Mouse (Mus musculus) cerebellum, postnatal 4 days (tissue): ENCODE data around the gene Fbn1.

Experiments used
- DNase-seq, 2 experiments: peaks; one replicate each; pipeline ENCODE4 v3.0.0; 2022; ENCODE audit warnings: low spot score in 2 of 2, mixed read lengths in 1 of 2

The Fbn1 gene

DNA sequence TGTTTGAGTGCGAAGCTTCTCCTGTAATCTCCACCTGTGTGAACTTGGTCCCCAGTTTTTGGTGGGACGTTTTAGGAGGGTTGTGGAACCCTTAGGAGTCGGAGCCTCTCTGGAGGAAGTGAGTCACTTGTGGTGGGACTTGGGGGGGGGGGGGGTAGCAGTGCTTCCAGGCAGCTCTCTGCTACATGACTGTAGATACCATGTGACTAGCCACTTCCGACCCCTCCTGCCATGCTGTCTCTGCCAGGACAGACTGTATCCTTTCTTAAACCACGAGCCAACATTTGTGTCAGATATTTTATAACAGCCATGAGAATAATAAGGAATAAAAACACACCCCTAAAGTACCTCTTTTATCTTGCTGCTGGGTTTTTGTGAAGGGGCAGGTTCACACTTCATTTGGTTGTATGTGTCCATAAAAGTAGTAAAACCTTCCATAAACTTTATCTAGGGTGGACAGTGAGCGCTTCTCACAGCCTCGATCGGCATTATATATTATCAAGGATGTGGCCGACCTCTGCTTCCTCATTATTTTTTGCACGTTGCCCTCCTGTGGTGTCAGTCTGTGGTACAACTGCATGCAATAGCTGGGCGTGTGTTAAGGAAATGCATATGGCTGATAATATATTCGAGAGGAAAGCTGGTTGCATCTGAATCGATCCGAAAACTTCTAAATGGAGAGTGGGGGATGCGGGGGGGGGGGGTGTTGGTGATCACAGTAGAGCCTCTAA lies 51.6 kb downstream of the Fbn1 start:
- DNase-seq = no peak

GRCm38 (mm10) chr2:125454781-125455180 lies 53.0 kb downstream of the Fbn1 start:
- no peak for DNase-seq

- no peak for DNase-seq
These were observed 55.3 kb downstream of the Fbn1 start for GRCm38 (mm10) chr2:125452369-125453097.

DNA sequence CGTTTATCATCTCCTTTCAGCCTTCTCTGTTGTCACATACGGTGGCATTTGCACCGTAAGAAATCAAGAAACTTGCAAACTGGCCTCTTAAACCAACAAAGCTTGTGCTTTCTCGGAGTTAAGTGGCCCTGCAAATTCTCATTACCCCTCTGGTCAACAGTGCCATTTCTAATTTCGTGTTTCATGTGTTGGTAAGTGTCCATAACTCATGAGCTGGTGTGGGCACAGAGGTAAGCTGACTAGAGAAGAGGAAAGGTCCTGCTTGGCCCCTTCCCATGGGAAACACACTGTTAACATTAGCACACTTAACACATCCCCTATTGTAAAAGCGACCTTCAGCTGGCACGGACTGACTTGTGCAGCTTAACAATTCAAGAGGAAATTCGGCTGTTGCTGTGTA lies 58.4 kb downstream of the Fbn1 start:
- no peak for DNase-seq

DNA sequence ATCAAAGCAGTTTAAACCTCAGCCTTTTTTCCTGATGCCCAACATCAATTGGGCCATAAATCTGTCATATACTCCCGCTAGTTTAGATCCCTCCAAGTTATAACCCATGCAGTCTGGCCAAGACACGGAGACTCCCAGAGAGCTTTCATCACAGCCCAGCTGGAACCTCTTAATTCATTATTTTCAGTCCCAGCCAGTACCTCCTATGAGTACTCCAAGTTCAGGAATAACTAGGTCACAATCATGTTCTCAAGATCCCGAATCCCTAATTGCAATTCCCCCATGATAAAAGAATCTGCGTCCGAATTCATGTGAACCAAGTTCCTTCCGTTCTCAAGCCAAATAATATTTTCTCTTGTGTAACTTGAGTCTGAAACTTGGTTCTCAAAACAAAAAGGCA lies 58.9 kb downstream of the Fbn1 start:
- no peak for DNase-seq

DNA sequence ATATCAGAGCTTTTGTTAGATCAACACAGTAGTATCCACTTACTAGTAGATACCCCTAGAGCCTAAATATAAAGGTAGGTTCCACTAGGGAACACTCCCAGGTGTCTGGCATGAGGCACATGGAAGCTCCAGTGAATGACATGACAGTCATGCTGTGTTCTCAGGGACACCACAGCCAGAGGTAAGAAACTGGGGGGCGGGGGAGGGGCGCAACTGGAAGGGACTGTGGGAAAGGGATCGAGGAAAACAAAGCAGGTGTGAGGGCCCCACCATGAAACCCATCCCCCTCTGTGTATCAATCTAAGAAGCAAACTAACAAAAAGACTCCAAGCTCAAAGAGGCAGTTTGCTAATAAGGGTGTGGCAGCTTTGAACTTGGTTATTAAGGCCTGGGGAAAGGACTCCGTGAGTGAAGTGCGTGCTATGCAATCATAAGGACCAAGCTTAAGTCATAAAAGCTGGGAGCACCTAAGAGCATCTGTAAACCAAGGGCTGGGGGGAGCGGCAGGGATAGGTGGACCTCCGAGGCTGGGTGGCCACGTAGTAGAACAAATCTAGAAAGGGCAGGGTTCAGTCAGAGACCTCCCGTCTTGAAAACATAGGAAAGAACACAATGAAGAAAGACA lies 60.4 kb downstream of the Fbn1 start:
- no peak for DNase-seq

DNA sequence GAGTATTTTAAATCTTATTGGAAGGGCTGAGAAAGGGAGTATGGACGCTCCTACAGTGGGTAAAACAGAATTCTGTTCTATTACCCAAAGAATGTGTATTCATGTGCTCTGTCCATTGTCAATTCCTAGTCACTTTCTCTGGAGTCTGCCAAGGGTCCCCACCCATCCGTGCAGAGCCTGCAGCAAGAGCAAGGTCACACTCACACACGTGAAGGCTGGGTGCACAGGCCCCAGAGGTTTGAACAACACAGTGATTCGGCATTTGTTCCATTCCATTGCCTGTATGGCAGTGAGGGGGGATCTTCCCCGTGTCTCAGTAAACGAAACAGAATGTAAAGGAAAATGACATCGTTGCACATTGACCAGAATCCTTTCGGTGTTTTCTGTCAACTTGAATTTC lies 69.4 kb downstream of the Fbn1 start:
- DNase-seq = no peak

GRCm38 (mm10) chr2:125436240-125436639 lies 71.6 kb downstream of the Fbn1 start:
- DNase-seq = no peak

GRCm38 (mm10) chr2:125433524-125433923 lies 74.3 kb downstream of the Fbn1 start:
- no peak for DNase-seq

DNA sequence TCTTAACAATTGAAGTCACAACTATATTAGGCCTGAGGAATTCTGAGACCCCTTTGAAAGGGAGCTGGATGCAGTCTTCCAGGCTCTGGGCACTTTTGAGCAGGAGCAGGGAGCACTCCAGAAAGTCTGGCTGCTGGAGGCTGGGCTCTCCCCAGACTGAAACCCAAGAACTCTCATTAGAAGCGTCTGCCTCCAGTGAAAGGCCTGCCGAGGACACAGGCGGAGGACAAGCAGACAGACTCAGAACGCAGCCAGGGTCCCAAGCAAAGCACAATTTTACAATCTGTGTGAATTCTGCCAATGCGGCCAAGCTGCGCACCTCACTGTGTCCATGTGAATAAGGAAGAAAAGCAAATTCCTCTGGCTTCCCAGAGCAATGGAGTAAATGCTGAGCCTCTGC lies 76.3 kb downstream of the Fbn1 start:
- no peak for DNase-seq

- no peak for DNase-seq
These were observed 78.9 kb downstream of the Fbn1 start for GRCm38 (mm10) chr2:125428811-125429438.

DNA sequence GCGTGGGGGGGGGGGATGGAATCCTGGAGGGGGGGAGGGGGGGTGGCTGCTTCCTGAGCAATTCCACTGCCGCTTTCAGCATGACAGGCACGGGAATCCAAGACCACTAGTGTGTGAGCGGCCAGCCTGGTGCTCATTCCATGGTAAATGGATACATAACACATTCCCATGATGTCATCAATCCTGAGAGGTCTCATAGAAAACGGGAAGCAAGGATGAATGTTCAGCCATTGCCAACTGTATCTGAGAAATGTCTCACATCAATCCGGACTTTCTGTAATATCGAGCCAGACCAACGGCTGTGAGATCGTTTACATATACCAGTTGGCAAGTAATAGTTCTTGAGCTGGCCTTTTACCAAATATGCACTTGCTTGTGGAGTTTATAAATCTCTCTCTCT lies 87.2 kb downstream of the Fbn1 start:
- DNase-seq = no peak

DNA sequence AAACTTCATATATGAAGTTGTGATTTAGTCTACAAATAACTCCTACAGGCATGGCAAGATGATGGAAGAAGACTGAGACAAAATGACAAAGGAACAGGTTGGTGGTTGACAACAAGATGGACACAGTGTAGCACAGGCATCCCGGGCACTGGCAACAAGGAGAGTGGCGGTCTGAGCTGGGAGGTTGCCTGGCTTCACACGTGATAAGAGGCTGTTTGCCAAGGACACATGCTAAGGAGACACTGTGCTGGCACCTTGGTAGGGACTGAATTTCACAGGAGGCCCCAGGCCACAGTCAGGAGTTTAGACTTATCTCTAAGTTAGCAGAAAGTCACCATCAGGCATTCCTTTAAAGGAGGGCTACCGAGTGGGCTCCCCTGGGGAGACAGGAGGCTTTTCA lies 88.1 kb downstream of the Fbn1 start:
- no peak for DNase-seq

- no peak for DNase-seq
These were observed 89.2 kb downstream of the Fbn1 start for GRCm38 (mm10) chr2:125418546-125418945.

DNA sequence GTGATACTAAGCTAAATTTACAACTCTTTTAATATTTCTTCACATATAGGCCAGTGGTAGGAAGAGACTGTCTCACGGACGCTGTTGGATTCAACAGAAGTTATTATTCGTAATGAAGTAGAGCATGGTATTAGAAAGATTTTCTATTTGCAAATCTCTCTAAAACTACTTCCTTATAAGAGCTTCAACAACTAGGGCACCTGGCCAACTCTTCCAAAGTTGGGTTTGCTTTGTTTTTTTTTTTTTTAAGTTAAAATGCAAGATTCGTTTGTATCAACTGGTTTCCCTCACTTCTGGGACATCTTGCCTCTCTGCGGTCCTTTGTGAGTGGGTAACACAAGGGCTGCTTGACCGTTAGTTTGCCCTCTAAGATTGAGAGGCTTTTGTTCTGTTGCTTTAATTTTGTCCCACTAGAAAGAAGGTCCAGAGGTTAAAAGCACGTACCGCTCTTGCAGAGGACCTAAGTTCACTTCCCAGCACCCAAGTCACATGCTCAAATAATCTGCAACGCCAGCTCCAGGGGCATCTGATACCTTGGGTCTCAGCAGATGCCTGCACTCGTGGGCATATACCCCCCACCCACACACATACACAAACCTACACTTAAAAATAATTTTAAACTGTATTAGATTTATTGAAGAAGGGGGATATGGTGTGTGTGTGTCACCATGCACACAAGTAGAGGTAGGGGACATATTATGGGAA lies 91.1 kb downstream of the Fbn1 start:
- DNase-seq = no peak

DNA sequence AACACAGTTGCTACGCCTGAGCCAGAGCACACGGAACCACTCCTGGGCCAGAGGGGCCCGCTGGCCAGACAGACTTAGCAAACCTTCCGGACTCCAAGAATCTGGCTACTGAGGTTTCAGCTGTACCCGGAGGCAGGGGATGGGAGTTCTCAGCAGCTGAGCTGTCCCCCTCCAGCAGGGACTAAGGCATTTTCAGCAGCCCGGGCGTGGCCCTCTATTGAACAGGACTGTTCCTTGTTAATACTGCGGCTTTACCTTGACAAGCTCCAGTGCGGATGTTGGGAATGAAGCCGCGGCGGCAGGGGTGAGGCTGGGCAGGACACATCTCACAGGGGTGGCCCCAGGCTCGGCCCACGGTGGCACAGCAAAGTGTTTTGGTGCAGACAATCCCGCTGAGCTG lies 95.4 kb downstream of the Fbn1 start:
- DNase-seq = no peak

DNA sequence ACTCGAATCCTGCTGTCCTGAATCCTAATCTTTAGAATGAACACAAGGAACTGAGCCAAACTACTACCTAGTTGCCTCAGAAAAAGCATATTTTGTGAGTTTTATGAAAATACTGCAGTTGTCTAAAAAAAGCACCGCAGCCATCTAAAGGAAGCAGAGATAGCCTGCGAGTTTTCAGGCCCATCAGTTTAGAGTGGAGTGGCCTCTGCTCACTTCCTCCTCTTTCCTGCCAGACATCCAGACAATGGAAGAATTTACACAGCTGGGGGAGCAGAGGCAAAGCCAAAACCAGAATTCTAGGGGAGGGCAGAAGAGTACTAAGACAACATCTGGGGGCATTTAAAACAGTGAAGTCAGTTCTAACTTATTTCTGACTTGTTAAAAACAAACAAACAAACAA lies 96.0 kb downstream of the Fbn1 start:
- DNase-seq = no peak

GRCm38 (mm10) chr2:125404509-125405105 lies 103.2 kb downstream of the Fbn1 start:
- DNase-seq = no peak

DNA sequence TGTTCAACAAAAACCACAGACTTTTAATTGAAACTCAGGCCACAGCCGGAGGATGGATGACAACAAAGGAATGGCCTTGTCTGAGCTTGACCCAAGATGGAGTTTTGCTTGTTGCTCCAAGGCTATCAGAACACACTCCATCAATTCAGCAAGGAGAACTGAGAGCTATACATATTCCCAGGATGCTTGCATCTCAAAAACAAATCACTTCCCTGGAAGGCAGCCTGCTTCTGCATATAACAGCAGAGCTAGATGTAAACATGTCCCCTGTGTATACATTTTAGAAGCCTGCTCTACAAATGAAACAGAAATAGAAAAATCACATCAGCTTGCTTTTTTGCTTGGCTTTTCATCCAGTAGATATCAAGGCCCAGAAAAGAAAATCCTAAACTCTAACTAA lies 105.5 kb downstream of the Fbn1 start:
- no peak for DNase-seq

DNA sequence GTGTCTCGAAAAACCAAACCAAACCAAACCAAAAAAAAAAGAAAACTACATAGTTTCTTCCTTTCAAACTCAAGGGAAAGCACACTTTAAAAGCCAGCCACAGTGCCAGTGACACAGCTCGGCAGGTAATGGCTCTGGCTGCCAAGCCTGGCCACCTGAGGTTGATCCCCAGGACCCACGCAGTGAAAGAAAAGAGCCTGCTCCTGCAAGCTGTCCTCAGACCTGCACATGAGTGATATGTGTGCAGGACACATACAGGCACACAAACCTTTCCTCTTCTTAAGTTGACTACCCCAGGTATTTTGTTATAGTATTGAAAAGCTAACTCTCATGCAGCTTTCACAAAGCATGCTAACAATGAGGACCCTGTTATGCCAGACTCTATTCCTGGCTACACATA lies 107.7 kb downstream of the Fbn1 start:
- no peak for DNase-seq

- no peak for DNase-seq
These were observed 110.0 kb downstream of the Fbn1 start for GRCm38 (mm10) chr2:125397796-125398195.
